Mouse (Mus musculus): ENCODE data around the gene Tmem130.
A peak's percentile ranks its signal among the peaks of the same experiment; 100 is the strongest.
"Not testable (repeated sequence)": the region's sequence is repeated elsewhere in the genome, so short reads cannot be mapped to it uniquely, and the experiment has no call there.

Gene Tmem130

GRCm38 (mm10) chr5:144761161-144761868 lies at the start of gene Tmem130:
TSS of gene Tmem130 (minus strand) at chr5:144761818.
- peak in 1 of 2 experiments; percentile 20 for DNase-seq

GRCm38 (mm10) chr5:144806931-144807330 lies 45.3 kb upstream of the Tmem130 start:
- DNase-seq, result no peak

DNA sequence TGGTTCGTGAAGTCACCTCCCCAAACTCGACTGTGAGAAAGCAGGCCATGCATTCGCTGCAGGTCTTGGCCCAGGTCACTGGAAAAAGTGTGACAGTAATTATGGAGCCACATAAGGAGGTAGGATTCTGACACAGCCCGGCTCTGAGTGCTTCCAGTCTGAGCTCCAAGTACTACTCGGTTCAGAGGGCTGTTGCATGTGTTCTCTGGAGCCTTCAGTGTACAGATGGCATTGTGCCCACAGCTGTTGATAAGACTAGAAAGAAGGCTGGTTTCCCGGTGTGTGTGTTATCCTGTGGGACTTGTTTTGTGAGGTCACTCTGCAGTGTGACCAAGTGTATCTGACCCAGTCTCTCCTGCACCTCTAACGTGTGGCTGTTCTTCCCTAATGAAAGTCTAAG lies 42.6 kb upstream of the Tmem130 start:
- no peak for DNase-seq

DNA sequence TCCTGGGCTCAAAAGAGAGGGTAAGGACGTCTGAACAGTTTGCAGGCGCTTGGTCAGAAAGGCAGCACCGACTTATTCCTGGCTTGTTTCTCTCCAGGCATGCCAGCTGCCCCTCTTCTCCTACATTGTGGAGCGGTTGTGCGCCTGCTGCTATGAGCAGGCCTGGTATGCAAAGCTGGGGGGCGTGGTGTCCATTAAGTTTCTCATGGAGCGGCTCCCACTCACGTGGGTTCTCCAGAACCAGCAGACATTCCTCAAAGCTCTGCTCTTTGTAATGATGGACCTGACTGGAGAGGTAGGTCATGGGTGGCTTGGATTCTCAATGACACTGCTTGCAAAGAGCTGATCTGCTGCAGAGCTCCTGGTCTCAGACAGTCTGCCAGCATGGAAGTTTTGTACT lies 41.4 kb upstream of the Tmem130 start:
- DNase-seq, result no peak

GRCm38 (mm10) chr5:144797116-144797515 lies 35.5 kb upstream of the Tmem130 start:
- no peak for DNase-seq

- DNase-seq, result peak; percentile 13 to 20
These were observed 33.1 kb upstream of the Tmem130 start for GRCm38 (mm10) chr5:144794687-144795086.

- no peak for DNase-seq
These were observed 31.8 kb upstream of the Tmem130 start for GRCm38 (mm10) chr5:144793374-144793773.

GRCm38 (mm10) chr5:144786464-144786863 lies 24.8 kb upstream of the Tmem130 start:
- no peak for DNase-seq

DNA sequence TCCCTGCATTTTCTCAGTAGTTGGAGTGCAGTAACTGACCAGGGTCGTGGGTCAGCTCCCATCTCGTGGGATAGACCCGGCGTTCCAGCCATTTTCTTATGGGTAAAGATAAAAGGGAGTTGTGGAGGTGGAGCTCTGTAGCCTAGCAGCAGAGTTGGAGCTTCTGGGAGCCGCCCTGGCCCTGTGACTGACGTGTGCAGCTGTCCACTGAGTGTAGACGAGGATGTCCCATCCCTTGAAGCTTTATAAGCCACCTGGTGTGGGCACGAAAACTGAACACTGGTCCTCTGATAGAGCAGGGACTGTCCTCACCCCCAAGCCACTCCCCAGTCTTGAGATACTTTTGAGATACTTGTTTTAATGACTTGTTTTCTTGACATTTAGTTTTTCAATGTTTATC lies 19.0 kb upstream of the Tmem130 start:
- no peak for DNase-seq

- no peak for DNase-seq
These were observed 11.6 kb upstream of the Tmem130 start for GRCm38 (mm10) chr5:144773231-144773630.

DNA sequence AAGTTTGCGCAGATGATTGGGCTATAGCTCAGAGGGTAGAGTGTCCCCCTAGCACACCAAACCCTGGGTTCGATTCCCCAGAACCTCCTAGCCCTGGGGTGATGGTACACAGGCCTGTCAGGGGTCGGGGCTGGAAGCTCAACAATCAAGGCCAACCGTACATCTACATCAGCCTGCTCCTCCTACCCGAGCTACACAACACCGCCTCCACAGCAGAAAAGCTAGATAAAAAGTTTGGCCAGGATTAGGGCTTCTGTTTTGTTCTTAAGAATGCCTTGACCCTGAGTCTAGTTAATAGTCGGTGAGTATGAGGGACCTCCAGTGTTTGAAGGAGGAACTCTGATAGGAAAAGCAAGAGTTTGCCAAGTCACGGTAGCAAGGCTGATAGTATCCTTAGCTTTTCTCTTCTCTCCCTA lies 7.5 kb upstream of the Tmem130 start:
- no peak for DNase-seq

DNA sequence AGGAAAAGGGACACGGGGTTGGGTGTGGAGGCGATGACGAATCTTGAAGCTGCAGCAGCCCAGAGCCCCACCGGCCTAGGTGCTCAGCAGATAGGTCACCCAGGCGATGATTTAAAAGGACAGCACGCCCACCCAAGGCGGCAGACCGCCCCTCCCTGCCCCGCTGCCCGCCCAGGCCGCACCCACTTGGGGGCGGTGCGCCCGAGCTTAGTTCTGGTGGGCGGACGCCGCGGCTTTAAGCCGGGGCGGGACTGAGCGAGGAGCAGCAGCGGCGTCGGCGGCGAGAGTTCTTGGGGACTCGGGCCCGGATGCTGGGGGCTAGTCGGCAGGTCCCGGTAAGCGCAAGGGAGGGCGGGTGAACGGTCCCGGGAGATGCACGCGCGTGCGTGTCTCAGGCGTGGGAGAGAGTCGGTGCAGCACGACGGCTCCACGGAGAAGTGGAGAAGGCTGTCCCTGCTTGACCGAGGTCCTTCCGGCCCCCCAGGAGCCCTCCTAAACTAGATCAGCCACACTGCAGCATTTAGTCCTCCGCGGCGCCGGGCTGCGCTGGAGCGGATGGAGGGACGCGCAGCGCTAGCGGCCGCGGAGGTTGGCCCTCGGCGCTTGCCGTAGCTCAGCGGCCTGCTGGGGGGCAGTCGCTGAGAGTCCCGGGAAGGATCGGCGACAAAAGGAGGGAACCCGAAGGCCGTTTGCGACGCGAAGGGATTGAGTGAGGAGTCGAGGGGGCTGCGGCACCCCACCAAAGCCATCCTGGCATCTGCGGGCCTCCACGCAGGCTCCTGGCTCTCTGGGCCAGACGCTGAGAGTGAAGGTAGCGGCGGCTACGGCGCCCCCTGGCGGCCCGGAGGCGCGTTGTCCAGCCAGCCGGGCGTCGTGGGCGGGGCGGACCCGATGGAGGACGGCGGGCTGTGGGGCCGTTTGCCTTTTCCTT lies 6.6 kb upstream of the Tmem130 start:
- peak; percentile 92 to 93 for DNase-seq

GRCm38 (mm10) chr5:144767106-144767798 lies 5.6 kb upstream of the Tmem130 start, which contains the start of gene Trrap:
TSS of gene Trrap (plus strand) at chr5:144767732.
- DNase-seq, result not testable (repeated sequence)

DNA sequence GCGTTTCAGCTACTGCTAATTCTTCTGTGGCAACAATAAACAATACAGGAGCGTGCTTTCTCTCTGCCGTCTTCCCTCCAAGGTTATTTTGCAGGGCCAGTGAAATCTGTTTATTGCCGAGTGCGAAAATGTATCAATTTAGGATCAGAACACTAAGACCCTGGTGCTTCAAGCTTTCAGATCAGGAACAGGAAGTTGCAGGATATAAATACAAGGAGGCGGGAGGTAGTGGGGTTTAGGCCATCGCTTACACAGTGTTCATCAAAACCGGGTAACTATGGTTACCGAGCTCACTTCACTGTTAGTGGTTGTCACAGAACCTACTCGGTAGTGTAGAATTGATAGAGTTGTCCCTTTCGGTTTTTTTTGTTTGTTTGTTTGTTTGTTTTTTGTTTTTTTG lies 5.0 kb upstream of the Tmem130 start:
- no peak for DNase-seq

DNA sequence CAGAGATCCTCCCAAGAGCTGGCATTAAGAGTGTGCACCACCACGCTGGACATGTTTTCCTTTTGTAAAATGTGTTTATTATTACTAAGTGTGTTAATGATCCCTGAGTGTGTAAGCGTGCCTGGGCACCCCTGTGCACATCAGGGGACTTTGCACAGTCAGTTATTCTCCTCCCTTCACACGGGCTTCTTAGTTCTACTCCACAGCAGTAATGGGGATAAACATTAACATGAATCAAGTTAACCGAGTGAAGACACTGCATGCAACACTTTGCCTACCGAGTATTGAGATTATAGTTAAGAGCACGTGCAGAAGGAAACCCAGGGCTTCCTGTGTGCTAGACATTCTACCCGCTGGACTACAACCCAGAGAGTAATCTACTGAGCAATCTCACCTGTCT lies 4.4 kb upstream of the Tmem130 start:
- DNase-seq, result no peak

DNA sequence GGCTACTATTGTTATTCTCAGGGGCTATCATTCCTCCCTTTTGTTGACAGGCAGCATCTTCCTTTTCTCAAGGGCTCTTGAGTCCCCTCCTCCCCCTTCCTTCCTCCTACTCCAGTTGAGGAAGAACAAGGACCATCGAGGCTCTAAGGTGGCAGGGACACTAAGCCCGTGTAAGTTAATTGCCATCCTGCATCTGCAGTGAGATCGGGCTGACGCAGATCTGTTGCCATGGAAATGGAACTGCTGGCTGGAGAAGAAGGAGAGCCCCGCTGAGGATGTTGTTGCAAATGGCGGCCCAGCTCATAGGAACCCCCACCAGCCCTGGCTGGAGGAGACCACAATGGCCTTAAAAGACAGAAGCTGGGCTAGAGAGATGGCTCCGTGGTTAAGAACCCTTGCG lies 3.2 kb downstream of the Tmem130 start:
- no peak for DNase-seq

- no peak for DNase-seq
These were observed 4.2 kb downstream of the Tmem130 start for GRCm38 (mm10) chr5:144757402-144757801.

GRCm38 (mm10) chr5:144755191-144755590 lies 6.4 kb downstream of the Tmem130 start:
- DNase-seq, result no peak

- DNase-seq, result peak; percentile 29 to 37
These were observed 8.6 kb downstream of the Tmem130 start for GRCm38 (mm10) chr5:144753041-144753440.

DNA sequence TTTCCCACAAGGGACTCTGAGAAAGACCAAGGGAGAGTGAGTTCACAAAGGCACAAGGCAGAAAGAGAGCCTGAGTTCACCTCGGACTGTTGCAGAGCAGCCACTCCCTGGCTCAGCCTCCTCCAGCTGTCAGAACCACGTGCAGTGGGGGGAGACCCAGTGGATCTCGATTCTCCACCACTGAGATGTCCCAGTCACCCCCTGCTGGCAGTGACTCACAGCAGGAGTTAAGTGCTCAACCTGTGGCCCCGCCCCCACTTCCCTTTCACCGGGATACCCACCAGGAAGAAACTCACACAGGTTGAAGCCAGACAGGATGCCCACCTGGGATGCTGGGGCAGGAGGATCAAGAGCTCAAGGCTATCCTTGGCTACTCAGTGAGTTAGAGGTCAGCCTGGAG lies 9.2 kb downstream of the Tmem130 start:
- DNase-seq, result peak; percentile 34 to 50

DNA sequence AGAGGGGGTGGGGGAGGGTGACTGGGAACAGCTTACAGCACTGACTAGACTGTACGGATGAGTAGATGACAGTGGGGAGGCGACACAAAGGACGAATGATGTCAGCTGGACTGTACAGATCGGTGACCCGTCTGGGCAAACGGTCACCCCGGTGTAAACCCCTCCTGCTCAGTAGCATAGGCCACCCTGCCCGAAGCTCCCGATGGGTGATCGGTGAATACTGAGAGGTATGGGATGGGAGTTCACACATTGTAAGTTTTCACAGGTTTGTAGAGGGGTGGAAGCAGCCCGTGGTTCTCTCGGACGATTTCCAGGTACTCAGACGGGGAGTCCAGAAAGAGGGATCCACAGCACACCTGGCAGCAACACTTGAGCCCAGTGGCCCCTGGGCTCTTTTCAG lies 24.5 kb downstream of the Tmem130 start:
- DNase-seq, result no peak

- peak; percentile 41 to 56 for DNase-seq
These were observed 26.7 kb downstream of the Tmem130 start for GRCm38 (mm10) chr5:144734949-144735348.

DNA sequence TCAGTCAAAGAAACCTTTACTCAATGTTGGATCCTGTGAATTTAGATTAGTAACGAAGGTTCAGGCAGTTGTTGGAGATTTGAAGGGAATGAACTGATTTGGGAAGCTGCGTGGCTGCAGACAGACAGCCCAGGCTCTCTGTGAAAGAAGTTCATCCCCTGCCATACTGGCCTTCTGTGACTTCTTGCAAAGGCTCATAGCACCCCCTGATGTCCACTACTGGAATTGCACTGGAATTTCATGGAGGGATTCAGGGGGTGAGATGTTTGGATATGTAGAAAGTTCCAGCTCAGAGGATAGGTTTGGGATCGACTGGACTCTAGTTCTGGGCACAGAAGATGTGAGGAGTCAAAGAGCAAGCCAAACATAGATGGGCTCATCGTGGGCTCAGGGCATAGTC lies 27.7 kb downstream of the Tmem130 start:
- peak in 1 of 2 experiments; percentile 16 for DNase-seq

All from thymus, postnatal 36 days (tissue).